Mouse (Mus musculus): Measurements from ENCODE around the gene 4930562C15Rik. TPM values are rescaled to one million over a fixed set of nuclear protein-coding genes. Genes with fewer than 3 reads are reported as not detected.

The 4930562C15Rik gene
- polyA plus RNA-seq, 1 experiment from 2014 or later, result 0.93 TPM

DNA sequence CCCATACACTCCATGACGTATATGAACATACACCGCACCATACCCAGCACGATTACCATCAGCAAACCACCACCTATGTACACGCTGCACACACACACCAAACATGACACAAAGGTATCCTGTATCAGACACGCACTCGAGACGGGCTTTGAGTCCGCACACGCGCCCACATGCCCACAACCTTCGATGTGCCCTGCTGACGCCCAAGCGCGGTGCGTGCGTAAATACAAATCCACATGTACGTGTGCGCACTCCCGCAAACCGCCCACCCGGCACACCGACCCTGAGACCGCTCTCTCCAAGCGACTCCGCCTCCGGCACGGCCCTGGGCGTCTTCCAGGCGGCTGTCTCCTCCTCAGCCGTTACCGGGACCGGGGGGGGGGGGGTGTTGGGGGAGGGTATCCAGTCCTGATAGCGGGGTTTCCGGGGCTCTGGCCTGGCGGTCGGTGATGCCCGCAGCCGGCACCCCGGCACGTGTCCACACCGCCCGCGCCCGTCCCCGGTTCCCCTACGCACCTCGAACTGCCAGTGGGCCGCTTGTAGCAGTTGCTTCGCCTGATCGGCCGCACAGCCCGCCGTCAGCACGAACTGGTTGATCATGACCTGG, 44.0 kb downstream of the 4930562C15Rik start:
- peak overlapping the region; percentile 96 for H3K27ac ChIP-seq (replicated peaks; ENCODE audit: low read depth, low read length)
- no peaks in the 10 kb centered on the region for H3K27me3 ChIP-seq (ENCODE audit: control insufficient read depth, insufficient read depth, low read length)
- H3K9ac ChIP-seq (ENCODE audit: low read length), result peak overlapping the region; percentile 82
- DNase-seq (ENCODE audit: low spot score), result peak; percentile 60
- no peaks in the 10 kb centered on the region for H3K9me3 ChIP-seq (ENCODE audit: control insufficient read depth, low read length)
- peak overlapping the region; percentile 82 for H3K4me2 ChIP-seq (ENCODE audit: low read depth, severe bottlenecking)
- H3K4me3 ChIP-seq (ENCODE audit: low read depth, low read length), result peak overlapping the region; percentile 86
- H3K36me3 ChIP-seq (ENCODE audit: control insufficient read depth, insufficient read depth, low read length), result peaks cover 6% of the 10 kb centered on the region
- ATAC-seq (ENCODE audit: insufficient number of reproducible peaks, low FRiP score, low TSS enrichment, low read depth), result peak; percentile 7; the same call in 1 of the 2 replicates
- peaks cover 14% of the 10 kb centered on the region; the same call in 1 of the 2 replicates for H3K4me1 ChIP-seq (ENCODE audit: control insufficient read depth, insufficient read depth, low read length)
- WGBS, result under 1% methylated on average over 54 of the region's 54 CpGs

DNA sequence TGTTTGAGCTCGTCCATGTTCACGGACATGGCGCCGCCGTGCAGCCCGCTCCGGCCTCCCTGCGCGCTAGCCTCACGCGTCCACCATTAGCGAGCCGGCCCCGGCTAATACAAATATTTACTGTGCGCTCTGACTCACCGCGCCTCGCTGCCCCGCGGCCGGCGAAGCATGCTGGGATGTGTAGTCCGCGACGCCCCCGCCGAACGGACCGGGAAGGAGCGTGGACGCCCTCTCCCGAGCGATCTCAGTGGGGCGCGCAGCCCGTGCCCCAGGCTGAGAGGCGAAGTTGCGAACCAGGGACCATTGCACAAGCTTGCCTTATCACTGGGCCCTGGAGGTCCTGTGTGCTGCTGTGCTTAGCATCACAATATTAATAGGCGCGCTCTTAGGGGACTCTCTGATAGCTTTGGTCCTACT, 44.5 kb downstream of the 4930562C15Rik start:
- Histone ChIP-seq H3K4me3 (ENCODE audit: low read depth, low read length) (peak overlapping the region; percentile 86), H3K9ac (ENCODE audit: low read length) (peak overlapping the region; percentile 82), H3K36me3 (ENCODE audit: control insufficient read depth, insufficient read depth, low read length) (peaks cover 6% of the 10 kb centered on the region), H3K27ac (replicated peaks; ENCODE audit: low read depth, low read length) (peak overlapping the region; percentile 96), H3K4me2 (ENCODE audit: low read depth, severe bottlenecking) (peak overlapping the region; percentile 82), H3K27me3 (ENCODE audit: control insufficient read depth, insufficient read depth, low read length) (no peaks in the 10 kb centered on the region), H3K9me3 (ENCODE audit: control insufficient read depth, low read length) (no peaks in the 10 kb centered on the region), H3K4me1 (ENCODE audit: control insufficient read depth, insufficient read depth, low read length) (peaks cover 14% of the 10 kb centered on the region; the same call in 1 of the 2 replicates)
- DNase-seq (ENCODE audit: low spot score) (peak; percentile 90), ATAC-seq (ENCODE audit: insufficient number of reproducible peaks, low FRiP score, low TSS enrichment, low read depth) (peak; percentile 60)
- WGBS, result under 1% methylated on average over 40 of the region's 40 CpGs

DNA sequence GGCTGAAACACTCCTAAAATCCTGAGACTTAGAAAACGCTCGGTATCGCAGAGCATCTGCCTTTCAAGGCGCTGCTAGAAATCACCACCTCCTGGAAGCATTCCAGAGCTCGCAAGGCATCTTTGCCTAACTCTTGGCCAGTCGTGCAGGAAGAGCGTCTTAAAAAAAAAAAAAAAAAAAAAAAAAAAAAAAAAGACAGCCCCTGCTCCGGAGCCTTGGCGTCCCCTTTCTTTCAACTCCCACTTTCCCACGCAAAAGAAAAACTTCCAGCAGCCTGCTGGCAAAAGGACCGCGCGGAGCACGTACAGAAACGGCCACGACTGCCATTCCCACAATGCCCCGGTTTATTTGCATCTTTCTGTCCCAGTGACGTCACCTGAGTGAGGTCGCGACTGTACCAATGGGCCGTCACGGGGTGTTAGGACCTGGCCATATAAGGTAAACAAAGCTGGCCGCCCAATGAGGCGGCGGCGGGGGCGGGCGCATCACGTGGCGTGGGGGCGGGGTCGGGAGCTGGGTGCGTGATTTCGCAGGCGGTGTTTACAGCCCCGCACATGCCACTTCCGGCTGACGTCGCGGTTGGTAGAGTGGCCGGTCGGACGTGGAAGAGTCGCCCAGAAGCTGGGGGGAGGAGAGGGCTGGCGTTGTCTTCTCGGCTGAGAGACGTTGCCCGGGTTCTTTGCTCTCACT, 45.1 kb downstream of the 4930562C15Rik start, which contains the start of gene Ubald1:
TSS of gene Ubald1 (minus strand) at position 180 of the 690 bp plus-strand sequence.
- WGBS, result under 1% methylated on average over 48 of the region's 48 CpGs

DNA sequence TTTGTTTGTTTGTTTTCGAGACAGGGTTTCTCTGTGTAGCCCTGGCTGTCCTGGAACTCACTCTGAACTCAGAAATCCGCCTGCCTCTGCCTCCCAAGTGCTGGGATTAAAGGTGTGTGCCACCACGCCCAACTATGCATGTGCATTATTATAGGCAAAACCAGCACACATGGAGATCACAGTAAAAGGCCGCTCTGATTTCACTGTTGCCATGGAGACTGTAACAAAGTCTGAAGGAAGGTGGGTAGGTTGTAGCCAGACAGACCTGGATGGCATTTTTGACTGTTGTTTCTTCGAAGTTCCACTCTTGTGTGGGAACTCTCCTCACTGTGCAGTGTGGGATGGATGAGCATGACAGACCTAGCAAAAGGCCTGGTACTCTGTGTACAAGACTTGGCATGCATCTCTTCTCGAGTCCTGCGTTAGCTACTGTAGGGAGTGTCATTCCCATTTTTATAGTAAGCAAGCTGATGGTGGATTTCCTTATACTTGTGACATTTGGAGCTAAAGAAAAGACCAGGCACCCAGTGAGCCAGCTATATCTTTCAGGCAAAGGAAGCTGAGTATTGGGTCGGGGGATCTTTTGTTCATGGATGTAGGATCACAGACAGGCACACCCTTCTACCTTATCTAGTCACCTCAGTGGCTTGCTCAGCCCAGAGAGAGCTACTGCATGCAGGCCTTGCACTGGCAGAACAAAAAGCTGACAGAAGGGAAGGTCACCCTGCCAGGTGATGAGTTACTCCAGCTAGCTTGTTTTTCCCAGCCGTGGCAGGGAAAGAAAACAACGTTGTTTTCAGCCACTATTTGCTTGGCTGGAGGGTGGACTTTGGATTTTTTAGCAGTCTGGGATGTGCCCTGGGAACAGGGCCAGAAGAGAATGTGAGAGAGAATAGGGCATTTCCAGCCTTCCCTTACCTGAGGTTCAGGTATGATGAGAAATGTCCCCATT, 46.5 kb downstream of the 4930562C15Rik start:
- Histone ChIP-seq H3K4me3 (ENCODE audit: low read depth, low read length) (peak overlapping the region; percentile 86), H3K4me1 (ENCODE audit: control insufficient read depth, insufficient read depth, low read length) (peaks cover 17% of the 10 kb centered on the region), H3K9ac (ENCODE audit: low read length) (no peak overlapping the region), H3K9me3 (ENCODE audit: control insufficient read depth, low read length) (no peaks in the 10 kb centered on the region), H3K27me3 (ENCODE audit: control insufficient read depth, insufficient read depth, low read length) (no peaks in the 10 kb centered on the region), H3K36me3 (ENCODE audit: control insufficient read depth, insufficient read depth, low read length) (no peaks in the 10 kb centered on the region), H3K4me2 (ENCODE audit: low read depth, severe bottlenecking) (peak overlapping the region; percentile 77), H3K27ac (replicated peaks; ENCODE audit: low read depth, low read length) (no peak overlapping the region)
- DNase-seq (ENCODE audit: low spot score) (peak; percentile 36), ATAC-seq (ENCODE audit: insufficient number of reproducible peaks, low FRiP score, low TSS enrichment, low read depth) (no peak)
- 79% methylated on average over 10 of the region's 10 CpGs for WGBS

More for the DNA sequence above, 45.1 kb downstream of the 4930562C15Rik start, which contains the start of gene Ubald1:
- ATAC-seq (ENCODE audit: insufficient number of reproducible peaks, low FRiP score, low TSS enrichment, low read depth) (peak; percentile 90), DNase-seq (ENCODE audit: low spot score) (peak; percentile 99)
- Histone ChIP-seq H3K4me3 (ENCODE audit: low read depth, low read length) (peak within 1 kb of the TSS; percentile 86), H3K9me3 (ENCODE audit: control insufficient read depth, low read length) (no peaks in the 10 kb centered on the region), H3K27ac (replicated peaks; ENCODE audit: low read depth, low read length) (peak within 1 kb of the TSS; percentile 96), H3K4me2 (ENCODE audit: low read depth, severe bottlenecking) (peak within 1 kb of the TSS; percentile 82), H3K4me1 (ENCODE audit: control insufficient read depth, insufficient read depth, low read length) (peaks cover 16% of the 10 kb centered on the region), H3K9ac (ENCODE audit: low read length) (peak within 1 kb of the TSS; percentile 90), H3K27me3 (ENCODE audit: control insufficient read depth, insufficient read depth, low read length) (no peaks in the 10 kb centered on the region), H3K36me3 (ENCODE audit: control insufficient read depth, insufficient read depth, low read length) (peaks cover 6% of the 10 kb centered on the region)

GRCm38 (mm10) chr16:4884930-4885329, 49.7 kb downstream of the 4930562C15Rik start:
- Histone ChIP-seq H3K9me3 (ENCODE audit: control insufficient read depth, low read length) (no peaks in the 10 kb centered on the region), H3K4me2 (ENCODE audit: low read depth, severe bottlenecking) (peak overlapping the region; percentile 77; the same call in 1 of the 2 replicates), H3K4me3 (ENCODE audit: low read depth, low read length) (no peak overlapping the region), H3K9ac (ENCODE audit: low read length) (no peak overlapping the region), H3K4me1 (ENCODE audit: control insufficient read depth, insufficient read depth, low read length) (peaks cover 10% of the 10 kb centered on the region), H3K36me3 (ENCODE audit: control insufficient read depth, insufficient read depth, low read length) (no peaks in the 10 kb centered on the region), H3K27ac (replicated peaks; ENCODE audit: low read depth, low read length) (no peak overlapping the region), H3K27me3 (ENCODE audit: control insufficient read depth, insufficient read depth, low read length) (no peaks in the 10 kb centered on the region)
- DNase-seq (ENCODE audit: low spot score) (no peak), ATAC-seq (ENCODE audit: insufficient number of reproducible peaks, low FRiP score, low TSS enrichment, low read depth) (no peak)
- 88% methylated on average over 10 of the region's 10 CpGs for WGBS

GRCm38 (mm10) chr16:4885760-4886689, 50.8 kb downstream of the 4930562C15Rik start, which contains the start of gene Mgrn1:
Mgrn1 (plus strand) TSS chr16:4886249.
- Histone ChIP-seq H3K27ac (replicated peaks; ENCODE audit: low read depth, low read length) (peak within 1 kb of the TSS; percentile 63), H3K27me3 (ENCODE audit: control insufficient read depth, insufficient read depth, low read length) (no peaks in the 10 kb centered on the region), H3K4me2 (ENCODE audit: low read depth, severe bottlenecking) (peak within 1 kb of the TSS; percentile 77), H3K9ac (ENCODE audit: low read length) (peak within 1 kb of the TSS; percentile 84), H3K9me3 (ENCODE audit: control insufficient read depth, low read length) (no peaks in the 10 kb centered on the region), H3K4me1 (ENCODE audit: control insufficient read depth, insufficient read depth, low read length) (peaks cover 10% of the 10 kb centered on the region), H3K36me3 (ENCODE audit: control insufficient read depth, insufficient read depth, low read length) (no peaks in the 10 kb centered on the region), H3K4me3 (ENCODE audit: low read depth, low read length) (peak within 1 kb of the TSS; percentile 85)
- DNase-seq (ENCODE audit: low spot score) (peak; percentile 86), ATAC-seq (ENCODE audit: insufficient number of reproducible peaks, low FRiP score, low TSS enrichment, low read depth) (peak; percentile 90)
- WGBS, result under 1% methylated on average over 57 of the region's 74 CpGs

GRCm38 (mm10) chr16:4886690-4887020, 51.4 kb downstream of the 4930562C15Rik start:
- peak overlapping the region; percentile 85 for H3K4me3 ChIP-seq (ENCODE audit: low read depth, low read length)
- peaks cover 10% of the 10 kb centered on the region for H3K4me1 ChIP-seq (ENCODE audit: control insufficient read depth, insufficient read depth, low read length)
- no peaks in the 10 kb centered on the region for H3K27me3 ChIP-seq (ENCODE audit: control insufficient read depth, insufficient read depth, low read length)
- H3K4me2 ChIP-seq (ENCODE audit: low read depth, severe bottlenecking), result peak overlapping the region; percentile 77
- ATAC-seq (ENCODE audit: insufficient number of reproducible peaks, low FRiP score, low TSS enrichment, low read depth) (no peak), DNase-seq (ENCODE audit: low spot score) (no peak)
- 1% methylated on average over 8 of the region's 8 CpGs for WGBS
- peak overlapping the region; percentile 84 for H3K9ac ChIP-seq (ENCODE audit: low read length)
- H3K9me3 ChIP-seq (ENCODE audit: control insufficient read depth, low read length), result no peaks in the 10 kb centered on the region
- H3K27ac ChIP-seq (replicated peaks; ENCODE audit: low read depth, low read length), result no peak overlapping the region
- no peaks in the 10 kb centered on the region for H3K36me3 ChIP-seq (ENCODE audit: control insufficient read depth, insufficient read depth, low read length)

All from limb, embryonic 11.5 days (tissue).